Comparison of ENCODE assay signal across 22 mouse cellular contexts in the genomic region with DNA sequence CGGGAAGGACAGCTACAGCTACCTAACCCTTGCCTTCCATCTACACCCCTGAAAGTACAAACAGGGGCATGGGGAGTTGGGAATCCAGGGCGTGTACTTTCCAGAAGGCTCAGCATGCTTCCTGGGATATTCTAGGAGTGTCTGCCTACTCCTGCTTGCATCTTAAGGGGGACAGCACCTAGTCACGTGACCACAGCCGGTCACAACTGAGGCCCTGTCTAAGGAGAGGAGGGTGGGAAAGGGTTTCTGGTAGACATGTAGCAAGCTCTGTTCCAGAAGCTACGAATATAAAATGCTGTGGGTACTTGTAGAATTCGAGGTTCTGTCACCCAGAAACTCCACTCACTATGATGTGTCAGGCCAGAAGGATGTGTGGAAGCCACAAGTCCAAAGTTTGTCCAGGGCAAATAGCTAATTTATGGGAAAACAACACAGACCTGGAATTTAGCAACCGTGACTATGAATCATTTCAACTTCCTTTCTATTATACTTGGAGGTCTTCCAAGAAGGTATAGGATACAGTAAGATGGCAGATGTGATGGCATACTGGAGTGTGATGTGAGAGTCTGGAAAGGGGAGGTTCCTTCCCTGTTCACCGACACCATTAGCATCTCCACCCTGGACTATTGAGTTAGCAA.
"Had no signal": no experiment of that assay in that cellular context is flagged by ENCODE, and none has a peak within 500 bp of the region (broad histone marks: within the 10 kb centered on the region; RNA-seq: fewer than 3 reads in every experiment).

No protein-coding gene starts in this region.

- H3K4me2 ChIP-seq: heart, embryonic 11.5 days; heart, embryonic 13.5 days; heart, embryonic 15.5 days; hindbrain, embryonic 12.5 days; hindbrain, embryonic 14.5 days; intestine, embryonic 15.5 days; limb, embryonic 13.5 days; limb, embryonic 15.5 days; liver, embryonic 12.5 days had no signal

- H3K27me3 ChIP-seq: heart, embryonic 13.5 days; heart, embryonic 15.5 days; hindbrain, embryonic 12.5 days; intestine, embryonic 15.5 days; limb, embryonic 13.5 days; limb, embryonic 15.5 days had no signal

- H3K36me3 ChIP-seq: heart, embryonic 13.5 days; heart, embryonic 15.5 days; hindbrain, embryonic 10.5 days; hindbrain, embryonic 12.5 days; intestine, embryonic 15.5 days; limb, embryonic 13.5 days; limb, embryonic 15.5 days; liver, embryonic 12.5 days had no signal

- H3K4me3 ChIP-seq: gastrocnemius, adult 2 months; heart, embryonic 13.5 days; heart, embryonic 15.5 days; hindbrain, embryonic 10.5 days; hindbrain, embryonic 12.5 days; intestine, embryonic 15.5 days; limb, embryonic 13.5 days; limb, embryonic 15.5 days; liver, embryonic 12.5 days had no signal

- DNase-seq: gastrocnemius, adult 2 months; gastrocnemius, postnatal 10 days; gastrocnemius, postnatal 25 days; heart, adult 18-20 months; heart, postnatal 4 days; kidney, adult 18-20 months; kidney, adult 8-10 months; kidney, postnatal 10 days; kidney, postnatal 25 days; layer of hippocampus, adult 9-11 months; layer of hippocampus, postnatal 36 days; left cerebral cortex, postnatal 4 days had no signal
